Mouse (Mus musculus) NIH3T3 (cell line): Measurements from ENCODE around the gene Atf4.

Experiments
- DNase-seq: peaks from one replicate; pipeline ENCODE4 v3.0.0-alpha.2; 2012; ENCODE audit warnings: low read depth

Atf4 gene

GRCm38 (mm10) chr15:80249672-80250071 lies 5.3 kb upstream of the Atf4 start:
- DNase-seq: no peak

GRCm38 (mm10) chr15:80250586-80250985 lies 4.4 kb upstream of the Atf4 start:
- no peak for DNase-seq

- DNase-seq: peak; percentile 88
These were observed 1.5 kb upstream of the Atf4 start for GRCm38 (mm10) chr15:80253530-80253929.

- DNase-seq: peak; percentile 96
These were observed 777 bp upstream of the Atf4 start for GRCm38 (mm10) chr15:80254207-80254606.

- peak; percentile 96 for DNase-seq
These were observed 700 bp downstream of the Atf4 start for GRCm38 (mm10) chr15:80255646-80256121.

- peak; percentile 34 for DNase-seq
These were observed 1.3 kb downstream of the Atf4 start for GRCm38 (mm10) chr15:80256242-80256641.

- DNase-seq: peak; percentile 34
These were observed 1.9 kb downstream of the Atf4 start for GRCm38 (mm10) chr15:80256656-80257601.

- DNase-seq: peak; percentile 66
These were observed 2.7 kb downstream of the Atf4 start for GRCm38 (mm10) chr15:80257602-80258239.

- peak; percentile 66 for DNase-seq
These were observed 3.5 kb downstream of the Atf4 start for GRCm38 (mm10) chr15:80258240-80259170.

GRCm38 (mm10) chr15:80259406-80260045 lies 4.5 kb downstream of the Atf4 start:
- DNase-seq: no peak

- DNase-seq: peak; percentile 92
These were observed 5.7 kb downstream of the Atf4 start for GRCm38 (mm10) chr15:80260677-80261076.

- no peak for DNase-seq
These were observed 6.1 kb downstream of the Atf4 start for GRCm38 (mm10) chr15:80261100-80261499.

- DNase-seq: peak; percentile 98
These were observed 8.9 kb downstream of the Atf4 start, which contains the start of gene Rps19bp1 for GRCm38 (mm10) chr15:80263610-80264575. Gene Rps19bp1, minus strand, starts transcription at chr15:80264315.

- DNase-seq: peak; percentile 95
These were observed 11.3 kb downstream of the Atf4 start for GRCm38 (mm10) chr15:80266281-80266680.

GRCm38 (mm10) chr15:80271858-80272396 lies 16.9 kb downstream of the Atf4 start:
- no peak for DNase-seq

- DNase-seq: peak; percentile 34
These were observed 22.1 kb downstream of the Atf4 start for GRCm38 (mm10) chr15:80277107-80277506.

GRCm38 (mm10) chr15:80277625-80278024 lies 22.6 kb downstream of the Atf4 start:
- peak; percentile 93 for DNase-seq

- peak; percentile 78 for DNase-seq
These were observed 23.3 kb downstream of the Atf4 start for GRCm38 (mm10) chr15:80278121-80278759.

- DNase-seq: peak; percentile 17
These were observed 24.1 kb downstream of the Atf4 start for GRCm38 (mm10) chr15:80279053-80279452.
